Mouse (Mus musculus): Measurements from ENCODE around the gene Plekhg1. TPM values are rescaled to one million over a fixed set of nuclear protein-coding genes. Genes with fewer than 3 reads are reported as not detected.

The Plekhg1 gene
- total and polyA plus RNA-seq, 3 experiments, result 3.6 to 11.0 (median 7.6) TPM

- H3K4me1 ChIP-seq (ENCODE audit: control insufficient read depth, insufficient read depth, low read length), result peaks cover 2% of the 10 kb centered on the region
- H3K79me2 ChIP-seq (replicated peaks; ENCODE audit: control insufficient read depth, insufficient read depth, low read length), result no peaks in the 10 kb centered on the region; the same call in 1 of the 2 replicates
- H3K4me3 ChIP-seq, result no peak overlapping the region
- intact Hi-C loops (cut with DNase I), result loop anchor here (1.0 kb wide), 1 partner anchor 35 kb away; no protein-coding TSS in a partner anchor
- WGBS, result 32% methylated on average over 3 of the region's 3 CpGs
- no peak overlapping the region for H3K9ac ChIP-seq (ENCODE audit: low read depth, low read length)
- H3K27me3 ChIP-seq (ENCODE audit: control insufficient read depth, insufficient read depth, low read length), result no peaks in the 10 kb centered on the region
- H3K27ac ChIP-seq, result peak overlapping the region; percentile 76
- DNase-seq, result no peak
- H3K36me3 ChIP-seq (ENCODE audit: control insufficient read depth, insufficient read depth, low read length), result no peaks in the 10 kb centered on the region
- TF ChIP-seq POLR2A (IDR thresholded peaks at IDR 0.05; ENCODE audit: insufficient read depth, low read depth, low read length), result no peak
- no peak for TF ChIP-seq EP300 (IDR thresholded peaks at IDR 0.05; ENCODE audit: insufficient read depth, low read depth, low read length)
- TF ChIP-seq CTCF (IDR thresholded peaks at IDR 0.05), result no peak
These were observed 157.9 kb downstream of the Plekhg1 start for GRCm38 (mm10) chr10:3898068-3898467.

- Histone ChIP-seq H3K4me1 (ENCODE audit: control insufficient read depth, insufficient read depth, low read length) (peaks cover 2% of the 10 kb centered on the region), H3K79me2 (replicated peaks; ENCODE audit: control insufficient read depth, insufficient read depth, low read length) (no peaks in the 10 kb centered on the region; the same call in none of the 2 replicates), H3K27me3 (ENCODE audit: control insufficient read depth, insufficient read depth, low read length) (no peaks in the 10 kb centered on the region), H3K36me3 (ENCODE audit: control insufficient read depth, insufficient read depth, low read length) (no peaks in the 10 kb centered on the region), H3K9ac (ENCODE audit: low read depth, low read length) (no peak overlapping the region), H3K4me3 (no peak overlapping the region), H3K27ac (no peak overlapping the region)
- TF ChIP-seq EP300 (IDR thresholded peaks at IDR 0.05; ENCODE audit: insufficient read depth, low read depth, low read length) (no peak), POLR2A (IDR thresholded peaks at IDR 0.05; ENCODE audit: insufficient read depth, low read depth, low read length) (no peak), CTCF (IDR thresholded peaks at IDR 0.05) (no peak)
- no peak for DNase-seq
- intact Hi-C loops (cut with DNase I), result no loop called here
- WGBS, result 76% methylated on average over 11 of the region's 11 CpGs
These were observed 160.3 kb downstream of the Plekhg1 start for GRCm38 (mm10) chr10:3900416-3900956.

GRCm38 (mm10) chr10:3905747-3906146 is 165.6 kb downstream of the Plekhg1 start:
- no peaks in the 10 kb centered on the region for H3K27me3 ChIP-seq (ENCODE audit: control insufficient read depth, insufficient read depth, low read length)
- WGBS, result 89% methylated on average over 3 of the region's 3 CpGs
- no peak overlapping the region for H3K9ac ChIP-seq (ENCODE audit: low read depth, low read length)
- no peak overlapping the region for H3K27ac ChIP-seq
- TF ChIP-seq EP300 (IDR thresholded peaks at IDR 0.05; ENCODE audit: insufficient read depth, low read depth, low read length) (no peak), POLR2A (IDR thresholded peaks at IDR 0.05; ENCODE audit: insufficient read depth, low read depth, low read length) (no peak), CTCF (IDR thresholded peaks at IDR 0.05) (no peak)
- intact Hi-C loops (cut with DNase I), result no loop called here
- H3K4me1 ChIP-seq (ENCODE audit: control insufficient read depth, insufficient read depth, low read length), result peaks cover 2% of the 10 kb centered on the region
- no peaks in the 10 kb centered on the region; the same call in 1 of the 2 replicates for H3K79me2 ChIP-seq (replicated peaks; ENCODE audit: control insufficient read depth, insufficient read depth, low read length)
- DNase-seq, result no peak
- H3K4me3 ChIP-seq, result no peak overlapping the region
- H3K36me3 ChIP-seq (ENCODE audit: control insufficient read depth, insufficient read depth, low read length), result no peaks in the 10 kb centered on the region

GRCm38 (mm10) chr10:3914104-3914503 is 173.9 kb downstream of the Plekhg1 start:
- no peak for DNase-seq
- 81% methylated on average over 5 of the region's 5 CpGs for WGBS
- Histone ChIP-seq H3K79me2 (replicated peaks; ENCODE audit: control insufficient read depth, insufficient read depth, low read length) (no peaks in the 10 kb centered on the region), H3K36me3 (ENCODE audit: control insufficient read depth, insufficient read depth, low read length) (peaks cover 2% of the 10 kb centered on the region; the same call in 1 of the 2 replicates), H3K4me1 (ENCODE audit: control insufficient read depth, insufficient read depth, low read length) (no peaks in the 10 kb centered on the region), H3K27me3 (ENCODE audit: control insufficient read depth, insufficient read depth, low read length) (no peaks in the 10 kb centered on the region), H3K27ac (no peak overlapping the region), H3K9ac (ENCODE audit: low read depth, low read length) (no peak overlapping the region), H3K4me3 (no peak overlapping the region)
- TF ChIP-seq EP300 (IDR thresholded peaks at IDR 0.05; ENCODE audit: insufficient read depth, low read depth, low read length) (no peak), POLR2A (IDR thresholded peaks at IDR 0.05; ENCODE audit: insufficient read depth, low read depth, low read length) (no peak), CTCF (IDR thresholded peaks at IDR 0.05) (no peak)
- intact Hi-C loops (cut with DNase I), result no loop called here

- Histone ChIP-seq H3K79me2 (replicated peaks; ENCODE audit: control insufficient read depth, insufficient read depth, low read length) (no peaks in the 10 kb centered on the region), H3K27ac (no peak overlapping the region), H3K4me3 (no peak overlapping the region), H3K4me1 (ENCODE audit: control insufficient read depth, insufficient read depth, low read length) (peaks cover 1% of the 10 kb centered on the region; the same call in 1 of the 2 replicates), H3K27me3 (ENCODE audit: control insufficient read depth, insufficient read depth, low read length) (no peaks in the 10 kb centered on the region), H3K36me3 (ENCODE audit: control insufficient read depth, insufficient read depth, low read length) (peaks cover 2% of the 10 kb centered on the region), H3K9ac (ENCODE audit: low read depth, low read length) (no peak overlapping the region)
- WGBS, result 68% methylated on average over 20 of the region's 20 CpGs
- no peak for TF ChIP-seq POLR2A (IDR thresholded peaks at IDR 0.05; ENCODE audit: insufficient read depth, low read depth, low read length)
- TF ChIP-seq EP300 (IDR thresholded peaks at IDR 0.05; ENCODE audit: insufficient read depth, low read depth, low read length), result no peak
- no peak for TF ChIP-seq CTCF (IDR thresholded peaks at IDR 0.05)
- DNase-seq, result no peak
- intact Hi-C loops (cut with DNase I), result loop anchor here (1.0 kb wide), 1 partner anchor 18 kb away; no protein-coding TSS in a partner anchor
These were observed 180.4 kb downstream of the Plekhg1 start for GRCm38 (mm10) chr10:3920368-3921152.
